Mouse (Mus musculus) thymus, postnatal 14 days (tissue): ENCODE results near the gene Lrmda.

Experiments used
- DNase-seq: peaks from one replicate; pipeline ENCODE4 v3.0.0; 2021

The Lrmda gene

DNA sequence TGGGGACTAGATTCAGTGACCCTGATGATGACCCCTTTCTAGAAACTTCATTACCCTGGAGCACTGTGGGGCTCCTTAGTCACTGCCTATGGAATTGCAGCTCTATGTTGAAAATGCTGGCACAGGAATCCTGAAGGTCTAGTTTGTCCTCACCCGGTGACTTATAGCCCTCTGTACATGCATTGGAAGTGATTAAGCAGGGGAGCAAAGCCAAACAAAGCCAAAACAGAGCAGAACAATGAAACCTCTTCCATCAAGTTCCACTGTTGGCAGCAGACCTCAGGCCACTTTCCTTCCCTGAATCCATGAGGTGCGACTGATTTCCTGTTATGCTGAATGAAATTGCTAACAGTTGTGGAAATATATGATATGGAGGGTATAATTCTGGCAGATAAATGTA, 578.0 kb downstream of the Lrmda start:
- DNase-seq, result no peak

DNA sequence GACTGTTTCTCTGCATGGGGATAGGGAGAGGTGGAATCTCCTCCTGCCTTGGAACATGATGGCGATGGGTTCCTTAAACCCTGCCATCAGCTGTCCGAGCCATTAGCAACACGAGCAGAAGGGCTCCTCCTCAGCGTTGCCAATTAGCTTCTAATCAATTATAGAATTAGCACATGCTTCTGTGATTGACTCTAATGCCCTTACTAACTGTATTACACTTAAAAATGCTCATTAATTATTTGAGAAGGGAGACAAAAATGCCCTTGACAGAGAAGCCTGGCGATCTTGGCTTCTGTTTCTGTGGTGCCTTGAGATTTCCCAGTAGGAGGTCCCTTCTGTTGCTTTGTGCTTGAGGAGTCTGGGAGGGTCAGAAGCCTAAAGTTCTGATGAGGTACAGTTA, 579.1 kb downstream of the Lrmda start:
- no peak for DNase-seq

DNA sequence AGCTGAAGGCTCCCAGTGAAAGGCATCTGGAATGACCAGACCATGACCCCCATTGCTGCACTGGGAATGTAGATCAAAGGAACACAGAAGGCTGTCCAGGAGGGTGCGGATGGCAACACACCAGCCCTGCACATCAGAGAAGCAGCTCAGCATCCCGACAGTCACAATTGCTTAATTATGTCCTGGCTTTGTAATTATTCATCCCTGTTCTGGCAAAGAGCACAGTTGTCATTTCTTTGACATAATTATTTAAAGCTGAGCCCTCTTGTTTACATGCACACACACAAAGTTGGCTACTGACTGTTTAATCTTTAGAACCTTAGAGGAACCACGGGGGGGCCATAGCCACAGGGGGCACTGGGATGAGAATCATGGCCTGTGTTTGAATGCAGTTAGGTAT, 580.7 kb downstream of the Lrmda start:
- no peak for DNase-seq

DNA sequence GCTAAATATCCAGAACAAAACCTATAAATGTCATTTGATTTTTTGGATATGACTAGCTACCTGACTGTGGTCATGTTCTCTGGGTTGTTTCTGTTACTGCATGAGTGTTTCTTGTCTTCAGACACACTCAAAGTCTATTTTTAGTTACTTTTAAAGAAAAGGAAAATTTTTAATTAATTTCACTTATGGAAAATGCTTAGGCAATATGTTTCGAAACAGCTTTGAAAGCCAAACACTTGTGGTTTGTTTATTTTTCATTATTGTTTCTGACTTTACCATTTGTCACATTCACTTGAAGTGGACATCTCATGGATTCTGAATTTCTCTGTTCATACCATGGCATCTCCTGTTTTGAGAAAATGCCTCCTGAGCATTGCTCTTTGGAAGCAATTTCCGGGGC, 582.8 kb downstream of the Lrmda start:
- DNase-seq, result no peak

DNA sequence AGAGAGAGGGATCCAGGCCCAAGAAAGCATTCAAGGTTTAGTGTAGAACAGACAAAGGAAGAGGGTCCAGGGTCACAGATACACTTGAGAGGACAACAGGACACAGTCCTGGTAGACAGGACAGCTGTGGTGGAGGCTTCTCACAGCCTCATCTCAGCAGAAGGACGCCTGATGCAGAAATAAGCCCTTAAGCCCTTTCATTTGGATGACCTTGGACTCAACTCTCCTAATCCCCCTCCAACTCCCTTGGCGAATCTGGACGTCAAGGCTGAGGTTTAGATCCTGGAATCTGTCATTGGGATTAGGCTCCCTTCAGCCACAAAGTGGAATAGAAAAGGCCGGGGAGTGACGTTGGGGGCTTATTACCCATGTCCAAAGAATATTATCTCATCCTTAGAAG, 589.1 kb downstream of the Lrmda start:
- DNase-seq, result no peak

DNA sequence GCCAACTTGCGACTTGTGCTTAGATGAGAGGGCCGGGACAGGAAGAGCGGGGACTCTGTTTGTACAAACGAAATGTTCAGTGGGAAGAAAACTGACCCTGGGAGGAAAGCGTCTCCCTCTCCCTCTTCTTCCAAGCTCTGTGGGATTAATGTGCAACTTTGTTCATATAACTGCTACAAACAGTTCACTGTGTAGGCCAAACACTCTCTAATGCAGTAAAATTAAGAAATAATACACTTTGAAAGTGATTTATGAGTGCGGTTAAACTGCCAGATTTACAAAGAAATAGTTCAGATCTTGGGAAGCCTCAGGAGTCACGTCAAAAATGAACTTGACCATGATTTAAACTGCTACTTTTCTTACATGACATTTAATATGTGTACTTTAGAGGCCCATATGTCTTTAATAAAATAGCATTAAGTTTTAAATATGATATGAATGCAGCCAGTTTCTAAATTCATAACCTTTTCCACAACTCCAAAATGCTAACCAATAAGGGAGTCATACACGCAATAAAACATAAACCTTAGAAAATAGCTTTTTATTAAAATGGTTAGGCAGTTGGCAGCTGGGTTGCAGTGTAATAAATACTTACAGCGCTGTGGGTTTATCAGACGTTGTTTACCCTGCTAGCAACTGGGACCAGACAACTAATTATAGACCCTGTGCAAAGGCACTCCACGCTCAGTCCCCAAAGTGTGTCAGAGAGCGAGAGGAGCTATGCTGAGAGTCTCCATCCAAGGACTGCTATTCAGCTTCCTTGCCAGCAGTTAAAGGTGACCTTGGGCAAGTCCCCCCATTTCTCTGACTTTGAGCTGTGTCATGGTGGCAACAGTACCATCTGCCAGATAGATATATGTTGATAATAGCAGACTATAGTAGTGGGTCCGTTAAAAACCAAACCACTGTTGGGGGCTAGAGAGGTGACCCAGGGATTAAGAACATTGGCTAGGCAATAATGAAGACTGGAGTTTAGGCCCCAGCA, 590.0 kb downstream of the Lrmda start:
- DNase-seq, result no peak

DNA sequence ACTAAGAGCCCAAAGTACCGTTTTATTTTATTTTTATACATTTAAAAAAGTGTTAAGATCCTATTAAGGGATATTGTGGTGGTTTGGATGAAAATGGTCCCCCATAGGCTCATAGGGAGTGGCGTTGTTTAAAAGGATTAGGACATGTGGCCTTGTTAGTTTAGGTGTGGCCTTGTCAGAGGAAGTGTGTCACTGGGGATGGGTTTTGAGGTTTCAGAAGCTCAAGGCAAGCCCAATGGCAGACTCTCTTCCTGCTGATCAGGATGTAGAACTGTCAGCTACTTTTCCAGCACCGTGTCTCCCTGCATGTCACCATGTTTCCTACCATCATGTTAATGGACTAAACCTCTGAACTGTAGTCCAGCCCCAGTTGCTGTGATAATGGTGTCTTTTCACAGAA, 591.5 kb downstream of the Lrmda start:
- DNase-seq, result no peak

DNA sequence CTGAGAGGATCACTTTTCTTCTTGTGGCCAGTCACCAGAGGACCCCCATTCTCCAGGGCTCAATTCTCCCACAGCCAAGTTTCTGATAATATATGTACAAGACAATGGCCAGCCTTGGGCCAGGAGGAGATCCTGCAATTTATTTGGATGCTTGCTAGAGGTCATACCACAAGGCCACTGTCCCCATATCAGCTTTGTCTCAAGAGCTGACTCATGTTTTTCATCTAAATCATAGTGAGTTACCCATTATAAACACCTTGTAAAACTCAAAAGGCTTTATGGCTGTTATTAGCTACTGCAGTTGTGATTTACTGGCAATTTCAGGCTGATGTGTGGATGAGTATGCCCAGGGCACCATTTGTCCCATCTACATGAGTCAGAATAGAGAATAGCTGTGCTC, 600.7 kb downstream of the Lrmda start:
- DNase-seq, result no peak

DNA sequence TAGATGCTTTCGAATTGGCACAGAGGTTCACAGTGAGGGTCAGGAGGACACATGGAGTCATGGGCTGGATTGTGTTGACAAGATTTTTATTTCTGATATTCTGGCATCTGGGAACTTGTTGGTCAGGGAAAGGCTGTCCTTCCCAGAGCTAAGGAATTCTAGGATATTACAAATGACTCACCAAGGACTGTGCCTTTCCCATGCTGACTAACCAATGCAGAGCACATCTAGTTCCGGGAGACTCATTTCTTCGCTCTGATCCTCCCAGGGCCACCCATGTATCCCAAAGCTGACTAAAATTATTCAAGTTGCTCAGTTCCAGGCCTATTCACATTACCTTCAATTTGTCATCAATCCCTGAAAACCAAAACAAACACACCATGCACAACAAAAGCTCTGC, 602.4 kb downstream of the Lrmda start:
- no peak for DNase-seq

DNA sequence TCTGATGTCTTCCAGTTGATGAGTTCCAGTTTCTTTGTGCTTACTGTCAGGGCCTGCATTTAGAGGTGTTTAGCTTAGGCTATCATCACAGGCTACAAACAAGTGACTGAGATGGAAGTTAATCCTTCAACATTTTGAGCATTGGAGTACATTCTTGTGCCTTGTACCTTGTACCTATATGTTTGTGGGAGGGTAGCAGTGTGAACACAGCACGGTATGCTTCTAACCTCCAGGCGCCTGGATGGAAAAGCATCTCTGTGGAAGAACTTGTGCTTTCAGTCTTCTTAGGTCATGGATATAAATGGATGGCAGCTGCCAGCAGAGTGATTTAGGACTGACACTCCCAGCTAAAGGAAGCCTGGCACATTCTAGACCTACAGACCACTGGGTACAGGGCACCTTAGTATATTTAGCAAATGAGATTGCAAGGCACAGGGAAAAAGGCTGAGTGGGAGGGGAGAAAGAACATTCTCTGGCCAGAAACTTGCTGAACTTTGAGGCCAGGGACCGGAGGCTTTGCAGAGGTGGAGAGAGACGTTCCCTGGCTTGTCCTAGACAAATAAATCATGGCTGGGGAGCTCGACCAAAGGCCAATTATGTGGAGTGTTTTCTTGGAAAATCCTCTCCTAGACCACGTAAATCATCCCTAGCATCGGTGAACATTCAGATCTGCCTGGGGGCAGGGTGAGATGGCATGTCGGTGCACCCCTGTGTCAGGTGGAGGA, 607.8 kb downstream of the Lrmda start:
- no peak for DNase-seq

DNA sequence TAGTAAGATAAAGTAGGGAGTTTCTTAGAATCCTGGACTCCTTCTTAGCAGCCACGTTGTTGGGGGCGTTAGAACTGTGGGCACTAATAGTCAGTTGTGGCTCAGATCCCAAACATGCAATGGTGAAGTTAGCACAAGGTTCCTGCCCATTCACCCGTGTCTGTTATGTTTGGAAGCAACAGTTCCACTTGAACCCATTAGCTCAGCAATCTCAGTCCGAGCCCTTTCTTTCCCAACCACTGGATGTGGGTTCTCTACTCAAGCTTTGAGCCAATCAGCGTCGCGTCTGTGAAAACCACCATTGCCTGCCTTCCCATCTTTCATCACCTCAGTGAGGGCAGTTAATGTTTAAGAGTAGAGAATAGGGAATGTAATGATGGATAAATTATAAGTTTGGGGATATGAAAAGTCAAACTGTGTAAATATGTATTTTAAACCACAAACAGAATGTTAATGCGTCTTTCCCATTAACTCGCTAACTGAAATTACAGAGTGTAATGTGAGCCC, 610.9 kb downstream of the Lrmda start:
- DNase-seq, result no peak

DNA sequence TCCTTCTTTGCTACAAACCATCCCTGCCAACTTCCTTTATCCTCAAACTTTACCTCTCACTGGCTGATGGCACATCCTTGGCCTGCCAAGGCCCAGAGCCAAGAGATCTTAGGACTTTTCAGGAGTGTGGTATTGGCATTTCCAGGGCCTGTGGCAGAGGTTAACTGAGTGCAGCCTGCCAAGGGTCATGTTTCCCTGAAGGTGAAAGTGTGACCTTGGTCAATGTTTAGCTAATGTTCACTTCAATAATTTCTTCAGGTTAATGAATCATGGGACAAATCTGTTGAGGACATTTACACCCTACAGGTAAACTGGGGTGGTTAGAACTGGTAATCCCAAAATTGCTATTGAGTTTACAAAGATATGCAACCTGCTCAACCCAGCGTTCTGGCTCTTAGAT, 614.1 kb downstream of the Lrmda start:
- DNase-seq, result no peak

DNA sequence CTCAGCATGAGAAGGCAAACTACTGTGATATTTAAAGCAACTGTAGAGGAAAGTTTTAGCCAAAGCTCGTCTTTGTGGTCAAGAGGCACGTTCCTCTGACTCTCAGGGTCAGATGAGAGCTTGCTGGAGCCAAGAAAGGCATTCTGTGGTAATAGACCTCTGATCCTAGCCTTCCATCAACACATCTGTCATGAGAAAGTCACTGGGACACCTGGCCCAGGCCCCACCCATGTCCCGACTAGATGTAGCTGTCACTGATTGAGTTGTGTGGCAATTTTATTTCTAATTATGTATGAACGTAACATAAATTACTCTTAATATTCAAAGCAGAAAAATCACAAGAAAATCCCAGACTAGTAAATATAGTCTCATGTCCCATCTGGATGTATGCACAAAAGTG, 624.0 kb downstream of the Lrmda start:
- DNase-seq, result no peak

DNA sequence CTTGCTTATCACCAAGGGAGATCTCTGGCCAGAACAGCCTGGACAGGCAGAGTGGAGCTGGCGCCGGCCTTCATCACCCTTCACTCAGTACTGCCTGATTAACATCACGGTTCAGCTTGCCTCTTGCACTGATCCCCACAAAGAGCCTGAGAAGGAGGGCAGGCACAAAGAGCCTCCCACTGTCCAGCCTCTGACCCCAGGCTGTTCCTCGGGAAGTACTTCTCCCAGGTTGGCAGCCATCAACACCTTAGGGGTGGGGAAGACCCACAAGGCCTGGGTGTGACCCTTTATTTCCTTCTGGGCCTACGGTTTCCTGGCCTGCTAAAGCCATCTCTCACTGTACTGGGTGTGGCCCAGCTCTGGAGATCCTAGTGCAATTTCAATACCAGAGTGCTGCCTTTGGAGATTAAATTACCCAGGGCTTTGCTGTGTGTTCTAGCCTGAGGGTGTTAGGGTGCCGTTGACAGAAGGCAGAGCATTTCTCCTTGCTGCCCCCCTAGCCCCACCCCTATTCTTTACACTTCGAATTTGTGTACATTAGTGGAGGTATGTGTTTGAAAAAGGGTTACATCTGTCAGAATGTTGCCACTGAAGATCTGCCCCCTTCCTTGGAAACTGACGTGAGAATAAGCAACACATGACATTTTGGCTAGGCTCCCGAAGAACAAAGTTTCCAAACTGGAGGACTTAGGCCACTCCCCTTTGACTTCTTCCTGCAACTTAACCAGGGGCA, 628.5 kb downstream of the Lrmda start:
- no peak for DNase-seq

DNA sequence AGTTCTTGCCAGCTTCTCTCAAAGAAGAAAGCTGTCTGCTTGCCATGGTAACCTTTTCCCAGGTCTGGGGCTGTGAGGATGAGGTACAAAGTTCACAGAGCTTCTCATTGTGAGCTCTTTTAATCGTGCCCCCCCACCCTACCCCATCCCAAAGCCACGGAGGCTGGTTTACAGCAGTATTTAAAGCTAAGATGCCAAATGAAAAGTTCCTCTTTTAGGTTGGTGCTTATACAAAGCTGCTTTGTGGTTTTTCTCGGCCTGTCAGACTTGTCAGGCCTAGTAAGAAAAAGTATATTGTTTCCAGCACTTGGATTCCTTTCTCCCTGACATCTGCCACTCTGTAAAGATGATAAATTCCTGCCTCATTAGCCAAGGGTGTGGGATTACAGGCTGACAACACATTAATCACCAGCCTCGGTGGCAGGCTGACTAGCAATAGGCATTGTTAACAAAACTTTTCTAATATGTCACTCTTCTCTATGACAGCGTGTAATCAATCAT, 629.9 kb downstream of the Lrmda start:
- DNase-seq, result no peak

DNA sequence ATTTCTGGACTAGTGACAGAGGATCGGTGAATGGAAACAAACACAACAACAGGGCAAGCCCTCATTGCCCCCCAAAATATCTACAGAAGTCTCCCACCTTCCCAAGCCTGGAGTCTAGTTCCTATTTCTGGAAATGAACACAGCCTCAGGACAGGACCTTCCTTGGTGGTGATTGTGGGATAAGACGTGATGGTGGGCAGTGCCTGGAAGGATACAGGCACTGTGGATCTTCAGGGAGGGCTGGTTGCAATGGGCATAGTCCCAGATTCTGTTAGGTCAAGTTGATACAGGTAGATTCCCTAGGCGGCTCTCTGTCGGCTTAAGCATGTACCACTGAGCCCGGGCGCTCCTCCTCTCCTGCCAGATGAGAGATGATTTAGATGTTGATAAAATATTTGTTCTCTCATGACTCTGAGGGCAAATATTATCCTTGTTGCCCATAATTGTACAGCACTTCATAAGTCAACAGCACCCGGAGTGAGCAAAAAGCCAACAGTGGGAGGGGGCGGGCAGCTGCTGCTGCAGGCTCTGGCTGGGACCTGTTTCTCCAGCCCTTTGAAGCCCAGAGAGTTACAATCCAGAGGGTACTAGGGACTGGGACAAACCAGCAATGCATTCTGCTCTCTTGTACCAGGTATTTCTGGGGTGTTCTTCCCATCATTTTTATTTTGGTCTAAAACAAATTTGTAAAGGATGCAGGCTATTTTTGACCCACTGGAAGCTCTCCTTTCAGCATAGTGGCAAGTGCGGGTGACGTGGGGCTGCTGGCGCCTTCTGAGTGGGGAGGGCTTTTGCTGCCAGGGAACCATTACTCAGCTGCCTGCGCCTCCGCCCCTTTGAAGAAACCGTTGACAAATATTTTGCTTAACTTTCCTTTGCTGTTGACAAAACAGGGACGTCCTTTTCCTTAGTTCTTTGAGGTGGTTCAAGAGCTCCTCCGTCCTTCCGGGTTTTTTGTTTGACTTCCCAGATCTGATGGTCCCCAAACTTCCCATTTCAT, 630.8 kb downstream of the Lrmda start:
- no peak for DNase-seq

DNA sequence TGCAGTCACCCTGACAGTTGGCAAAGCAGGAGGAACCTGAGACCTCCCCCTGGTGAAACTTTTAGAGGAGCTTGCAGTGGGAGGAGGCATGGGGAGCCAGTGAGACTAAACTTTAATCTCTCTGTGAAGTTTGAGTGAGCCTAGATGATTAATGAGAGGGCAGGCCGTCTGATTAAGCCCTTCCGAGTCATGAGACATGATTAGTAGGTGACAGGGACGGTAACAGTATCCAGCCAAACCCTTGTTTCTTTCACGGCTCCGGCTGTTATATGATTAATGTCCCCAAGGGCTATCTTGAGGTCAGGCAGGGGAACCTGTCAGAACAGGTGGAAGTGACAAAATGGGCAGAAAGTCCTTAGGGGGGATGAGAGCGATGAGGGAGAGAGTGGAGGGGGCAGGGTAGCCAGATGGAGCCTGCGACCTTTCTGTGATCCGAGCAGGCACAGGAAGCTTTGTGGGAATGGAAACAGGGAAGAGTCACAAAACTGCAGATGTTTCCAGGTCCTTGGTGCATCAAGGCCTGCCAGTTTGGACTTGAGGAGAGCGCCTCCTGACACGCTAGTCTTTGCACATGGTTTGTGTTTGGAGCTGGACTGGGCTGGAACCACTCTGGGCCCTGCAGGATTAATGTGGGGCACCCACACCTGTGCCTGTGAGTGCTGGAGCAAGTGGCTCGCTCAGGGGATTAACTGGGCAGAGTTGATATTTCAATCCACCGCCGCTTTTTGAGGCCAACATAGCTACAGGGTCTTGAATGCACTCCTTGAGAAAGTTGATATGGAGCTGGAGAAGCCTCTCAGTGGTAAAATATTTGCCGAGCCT, 631.8 kb downstream of the Lrmda start:
- no peak for DNase-seq

DNA sequence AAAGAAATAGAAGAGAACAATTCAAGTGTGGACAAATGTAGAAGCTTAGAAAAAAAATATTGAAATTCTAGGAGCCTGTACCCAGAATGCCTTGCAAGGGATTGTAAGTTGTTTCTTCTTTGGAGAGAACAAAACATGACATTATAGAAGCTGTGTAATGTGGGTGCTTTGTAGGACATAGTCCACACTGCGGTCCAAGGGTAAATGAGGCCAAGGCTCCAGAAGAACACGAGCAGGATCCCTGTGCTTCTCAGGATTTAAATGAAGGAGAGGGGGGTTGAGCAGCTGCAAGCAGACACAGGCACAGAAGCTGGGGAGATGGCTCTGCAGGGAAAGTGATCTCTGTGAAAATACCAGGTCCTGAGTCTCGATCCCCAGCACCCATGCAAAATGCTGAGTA, 643.0 kb downstream of the Lrmda start:
- DNase-seq, result no peak

DNA sequence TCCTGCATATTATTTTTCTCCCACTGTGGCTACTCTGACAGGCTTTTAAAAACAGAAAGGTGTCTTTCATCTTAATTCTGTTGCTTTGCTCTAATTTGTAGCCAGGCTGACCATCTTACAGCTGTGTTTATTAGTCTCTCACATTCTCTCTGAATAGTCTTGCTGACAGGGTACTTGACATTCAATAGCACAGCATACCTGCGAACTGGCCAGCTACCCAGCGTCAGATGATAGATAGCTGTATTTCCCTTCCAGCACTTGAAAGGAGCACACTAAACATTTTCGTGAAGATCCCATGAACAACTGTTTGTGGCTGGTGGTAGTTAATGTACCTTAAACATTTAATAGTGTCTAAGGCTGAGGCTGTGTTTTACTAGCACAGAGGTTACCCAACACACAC, 646.9 kb downstream of the Lrmda start:
- DNase-seq, result no peak

DNA sequence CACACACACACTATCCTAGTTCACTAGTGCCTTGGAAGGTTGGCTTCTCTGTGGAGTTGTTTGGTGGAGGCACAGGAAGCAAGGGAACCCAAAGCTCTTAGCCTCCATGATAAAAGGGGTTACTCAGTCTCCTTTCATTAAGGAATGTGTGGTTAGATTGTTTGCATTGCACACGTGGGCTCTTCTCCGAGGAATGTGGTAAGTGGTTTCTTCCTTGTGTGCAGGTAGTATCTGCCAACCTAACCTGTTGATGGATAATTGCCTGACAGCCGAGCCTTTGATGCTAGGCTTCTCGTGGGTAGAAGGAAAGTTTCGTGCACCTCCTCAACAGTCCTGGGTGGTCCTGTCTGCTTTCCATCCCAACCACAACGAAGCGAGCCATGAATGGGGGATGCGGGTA, 648.8 kb downstream of the Lrmda start:
- DNase-seq, result no peak

DNA sequence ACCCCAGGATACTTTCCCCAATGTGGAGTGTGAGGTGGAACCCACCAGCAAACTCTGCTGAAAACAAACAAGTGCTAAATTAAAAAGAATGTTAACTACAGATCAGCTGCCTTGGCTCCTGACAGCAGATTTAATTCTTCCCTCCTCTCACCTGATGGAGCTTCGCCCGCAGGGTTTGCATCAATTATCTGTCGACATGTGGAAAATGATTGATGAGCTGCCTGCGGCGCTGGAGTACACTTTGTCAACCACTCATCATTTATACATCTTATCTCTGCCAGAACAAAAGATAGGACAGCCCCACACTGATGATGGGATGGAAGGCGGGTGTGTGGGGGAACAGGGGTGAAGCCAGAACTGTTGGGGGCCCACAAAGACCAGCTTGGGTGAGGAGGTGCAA, 649.2 kb downstream of the Lrmda start:
- no peak for DNase-seq
